Comparison of ENCODE assay signal across 9 mouse cellular contexts in the genomic region with DNA sequence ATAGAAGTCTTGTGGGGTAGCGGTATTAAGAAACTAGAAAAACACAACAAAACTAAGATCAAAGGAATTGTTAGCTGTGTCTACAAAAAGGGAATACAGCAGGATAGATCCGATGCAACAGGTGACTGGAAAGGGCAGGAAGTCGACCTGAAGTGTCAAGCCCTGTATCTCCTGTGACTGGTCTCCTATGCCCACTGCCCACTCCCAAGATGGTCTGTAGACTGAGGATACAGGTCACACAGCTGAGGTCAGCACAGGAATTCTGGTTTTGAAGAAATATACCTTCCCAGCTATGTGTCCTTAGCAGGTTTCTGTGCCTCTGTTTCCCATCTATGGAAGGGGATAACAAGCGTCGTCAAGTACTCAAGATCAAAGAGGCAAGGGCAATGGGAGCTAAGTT. TPM values are rescaled to one million over a fixed set of nuclear protein-coding genes. Genes with fewer than 3 reads are reported as not detected.
DNase-seq lines count a peak whose midpoint lies in the region; ATAC-seq and TF ChIP-seq lines count a peak whose summit lies in the region.
"Had no signal": no experiment of that assay in that cellular context is flagged by ENCODE, and none has a peak within 500 bp of the region (broad histone marks: within the 10 kb centered on the region; RNA-seq: fewer than 3 reads in every experiment).

No protein-coding gene starts in this region.

- H3K4me2 ChIP-seq in lung, embryonic 16.5 days (ENCODE audit: low read depth, low read length) = peak overlapping the region; percentile 93; the same call in 1 of the 2 replicates
- no peak overlapping the region for H3K4me2 ChIP-seq in limb, embryonic 15.5 days
- H3K4me2 ChIP-seq in stomach, postnatal 0 days (replicated peaks; ENCODE audit: low read depth) = peak overlapping the region; percentile 79

- 79% methylated on average over 5 of the region's 5 CpGs for WGBS in lung, embryonic 16.5 days
- 85% methylated on average over 5 of the region's 5 CpGs for whole genome bisulfite sequencing in lung, adult 2 months
- WGBS in limb, embryonic 15.5 days = 89% methylated on average over 5 of the region's 5 CpGs
- WGBS in stomach, postnatal 0 days = 92% methylated on average over 5 of the region's 5 CpGs

- ATAC-seq in cerebellum, adult (ENCODE audit: insufficient number of reproducible peaks, low FRiP score, low TSS enrichment) = no peak
- no peak for ATAC-seq in lung, embryonic 16.5 days (ENCODE audit: low read depth)
- ATAC-seq in limb, embryonic 15.5 days (ENCODE audit: insufficient number of reproducible peaks, low FRiP score, low TSS enrichment, low read depth) = no peak
- no peak for ATAC-seq in stomach, postnatal 0 days (ENCODE audit: low FRiP score, low TSS enrichment)

- TF ChIP-seq EP300 in stomach, postnatal 0 days (optimal IDR thresholded peaks at IDR 0.05) = no peak

- H3K4me3 ChIP-seq in lung, embryonic 16.5 days (ENCODE audit: low read length) = no peak overlapping the region; the same call in 1 of the 2 replicates
- H3K4me3 ChIP-seq in lung, adult 2 months (replicated peaks; ENCODE audit: extremely low read depth, low read depth, low read length) = no peak overlapping the region
- peak overlapping the region; percentile 95; the same call in 1 of the 2 replicates for H3K4me3 ChIP-seq in limb, embryonic 15.5 days
- no peak overlapping the region for H3K4me3 ChIP-seq in stomach, postnatal 0 days (ENCODE audit: low read depth, low read length)

- no peak overlapping the region for H3K9ac ChIP-seq in lung, embryonic 16.5 days (ENCODE audit: low read length)
- no peak overlapping the region for H3K9ac ChIP-seq in limb, embryonic 15.5 days
- H3K9ac ChIP-seq in stomach, postnatal 0 days (ENCODE audit: low read length) = no peak overlapping the region

- TF ChIP-seq CTCF in lung, adult 2 months (IDR thresholded peaks at IDR 0.05; ENCODE audit: insufficient read depth, low read length) = no peak
- TF ChIP-seq CTCF in stomach, postnatal 0 days (IDR thresholded peaks at IDR 0.05; ENCODE audit: low read depth) = no peak

- DNase-seq in cerebellum, adult 11 months = peak; percentile 14
- no peak for DNase-seq in lung, adult 2 months
- no peak for DNase-seq in stomach, postnatal 0 days (ENCODE audit: low spot score)
- no peak for DNase-seq in thymus, postnatal 10 days (ENCODE audit: low spot score in 2 of 2)
- DNase-seq in layer of hippocampus, adult 18-20 months (ENCODE audit: low spot score in 2 of 2) = no peak
- DNase-seq: gastrocnemius, postnatal 14 days had no signal

- no peaks in the 10 kb centered on the region for H3K27me3 ChIP-seq in lung, embryonic 16.5 days (ENCODE audit: control insufficient read depth, insufficient read depth, low read depth, low read length)
- H3K27me3 ChIP-seq in limb, embryonic 15.5 days = no peaks in the 10 kb centered on the region
- no peaks in the 10 kb centered on the region for H3K27me3 ChIP-seq in stomach, postnatal 0 days (ENCODE audit: control insufficient read depth, insufficient read depth, low read length)

- H3K27ac ChIP-seq in lung, embryonic 16.5 days (ENCODE audit: low read length) = no peak overlapping the region
- no peak overlapping the region for H3K27ac ChIP-seq in limb, embryonic 15.5 days
- H3K27ac ChIP-seq in stomach, postnatal 0 days (replicated peaks) = no peak overlapping the region

- peaks cover 13% of the 10 kb centered on the region for H3K4me1 ChIP-seq in lung, embryonic 16.5 days (replicated peaks; ENCODE audit: control insufficient read depth, insufficient read depth, low read length)
- H3K4me1 ChIP-seq in lung, adult 2 months (ENCODE audit: control insufficient read depth, insufficient read depth, low read length) = peaks cover 6% of the 10 kb centered on the region; the same call in 1 of the 2 replicates
- peaks cover 19% of the 10 kb centered on the region for H3K4me1 ChIP-seq in limb, embryonic 15.5 days
- H3K4me1 ChIP-seq in stomach, postnatal 0 days (replicated peaks; ENCODE audit: control insufficient read depth, insufficient read depth) = peaks cover 3% of the 10 kb centered on the region; the same call in 1 of the 2 replicates

- TF ChIP-seq POLR2A in lung, adult 2 months (IDR thresholded peaks at IDR 0.05; ENCODE audit: borderline replicate concordance, extremely low read depth, low read depth, low read length) = no peak

- H3K9me3 ChIP-seq in lung, embryonic 16.5 days (ENCODE audit: control insufficient read depth, low read length) = no peaks in the 10 kb centered on the region
- no peaks in the 10 kb centered on the region for H3K9me3 ChIP-seq in limb, embryonic 15.5 days
- no peaks in the 10 kb centered on the region for H3K9me3 ChIP-seq in stomach, postnatal 0 days (ENCODE audit: control insufficient read depth, low read length)

- H3K36me3 ChIP-seq in lung, embryonic 16.5 days (ENCODE audit: control insufficient read depth, insufficient read depth, low read length) = no peaks in the 10 kb centered on the region
- 0 out of 2 replicates have a peak, but pooled peaks cover 4% of the 10 kb centered on the region for H3K36me3 ChIP-seq in limb, embryonic 15.5 days
- no peaks in the 10 kb centered on the region for H3K36me3 ChIP-seq in stomach, postnatal 0 days (ENCODE audit: control insufficient read depth, insufficient read depth, low read length)

RNA-seq across cellular contexts. Expression of a gene that starts 0.8 kb away (rescaled TPM):
- polyA plus RNA-seq in lung, embryonic 16.5 days (2015; fragmentation: Nextera tagmentation; extraction: Ambion mirVana) = 28.1 and 29.5 TPM in 2 replicates
- 19.6 and 23.7 TPM in 2 replicates for polyA plus RNA-seq in lung, adult 2 months (2012; rRNA removed)
- 25.2 and 29.0 TPM in 2 replicates for polyA plus RNA-seq in limb, embryonic 15.5 days (2015; fragmentation: Nextera tagmentation; extraction: Ambion mirVana)
- polyA plus RNA-seq in stomach, postnatal 0 days (2015; fragmentation: Nextera tagmentation; extraction: Ambion mirVana) = 11.6 and 12.4 TPM in 2 replicates
- 10 to 100 TPM; 50.1 to 51.6 TPM for total RNA-seq in layer of hippocampus, adult 18-20 months (2021)

RNA-seq across cellular contexts. Expression of a gene that starts 58.3 kb away (rescaled TPM):
- polyA plus RNA-seq in lung, embryonic 16.5 days (2015; fragmentation: Nextera tagmentation; extraction: Ambion mirVana) = 28.3 and 32.4 TPM in 2 replicates
- 36.3 and 41.4 TPM in 2 replicates for polyA plus RNA-seq in lung, adult 2 months (2012; rRNA removed)
- polyA plus RNA-seq in limb, embryonic 15.5 days (2015; fragmentation: Nextera tagmentation; extraction: Ambion mirVana) = 60.5 and 69.0 TPM in 2 replicates
- polyA plus RNA-seq in stomach, postnatal 0 days (2015; fragmentation: Nextera tagmentation; extraction: Ambion mirVana) = 17.1 and 18.8 TPM in 2 replicates
- 10 to 100 TPM; 23.4 to 24.3 TPM for total RNA-seq in layer of hippocampus, adult 18-20 months (2021)
